Mouse (Mus musculus) retina, adult 2 months (tissue): ENCODE measurements around the gene Zfp563.

Experiments used
- DNase-seq: peaks from one replicate; pipeline ENCODE4 v3.0.0-alpha.2; 2012; ENCODE audit warnings: low read depth, low spot score

Gene Zfp563

GRCm38 (mm10) chr17:33089220-33089949 lies at the start of gene Zfp563:
TSS of gene Zfp563 (plus strand) at chr17:33089310.
- peak; percentile 95 for DNase-seq

- no peak for DNase-seq
These were observed 30.3 kb upstream of the Zfp563 start for GRCm38 (mm10) chr17:33058791-33059190.

- no peak for DNase-seq
These were observed 26.1 kb upstream of the Zfp563 start for GRCm38 (mm10) chr17:33063001-33063400.

- no peak for DNase-seq
These were observed 21.2 kb upstream of the Zfp563 start, which contains the start of gene 4921501E09Rik for GRCm38 (mm10) chr17:33067958-33068357. TSS of gene 4921501E09Rik (minus strand) at chr17:33068058.

- no peak for DNase-seq
These were observed 2.5 kb downstream of the Zfp563 start for GRCm38 (mm10) chr17:33091630-33092029.

- peak; percentile 69 for DNase-seq
These were observed 3.5 kb downstream of the Zfp563 start for GRCm38 (mm10) chr17:33092391-33093193.

- DNase-seq: no peak
These were observed 8.3 kb downstream of the Zfp563 start for GRCm38 (mm10) chr17:33097396-33097795.

GRCm38 (mm10) chr17:33124546-33124945 lies 35.4 kb downstream of the Zfp563 start:
- no peak for DNase-seq

- no peak for DNase-seq
These were observed 37.1 kb downstream of the Zfp563 start for GRCm38 (mm10) chr17:33126257-33126656.

- DNase-seq: no peak
These were observed 50.2 kb downstream of the Zfp563 start, which contains the start of gene Morc2b for GRCm38 (mm10) chr17:33139261-33139820. TSS of gene Morc2b (minus strand) at chr17:33139683.
